In genomic region chr2:12956703-12957424, GRCm38 (mm10) we compare ENCODE assay signal across 22 mouse cellular contexts. TPM values are rescaled to one million over a fixed set of nuclear protein-coding genes. Genes with fewer than 3 reads are reported as not detected.
"Had no signal": no experiment of that assay in that cellular context is flagged by ENCODE, and none has a peak within 500 bp of the region (broad histone marks: within the 10 kb centered on the region; RNA-seq: fewer than 3 reads in every experiment).

No protein-coding gene starts in this region.

- H3K27me3 ChIP-seq: lung, embryonic 15.5 days; megakaryocyte, embryonic 14.5 days; midbrain, embryonic 12.5 days; neural tube, embryonic 13.5 days; neural tube, embryonic 15.5 days; stomach, embryonic 15.5 days had no signal

- H3K36me3 ChIP-seq: lung, embryonic 15.5 days; midbrain, embryonic 12.5 days; neural tube, embryonic 13.5 days; neural tube, embryonic 15.5 days; stomach, embryonic 15.5 days had no signal

- DNase-seq: lung, adult 18-20 months; lung, postnatal 14 days; lung, postnatal 36 days; midbrain, embryonic 14.5 days; retina, postnatal 1 day; right cerebral cortex, adult 18-20 months; right cerebral cortex, postnatal 25 days; right cerebral cortex, postnatal 4 days; thymus, adult 2 months; thymus, postnatal 25 days; thymus, postnatal 4 days had no signal

- H3K27ac ChIP-seq: liver, embryonic 14.5 days; lung, embryonic 15.5 days; macrophage; midbrain, embryonic 12.5 days; neural tube, embryonic 13.5 days; neural tube, embryonic 15.5 days; stomach, embryonic 15.5 days had no signal

- H3K9ac ChIP-seq: liver, embryonic 14.5 days; lung, embryonic 15.5 days; midbrain, embryonic 12.5 days; neural tube, embryonic 13.5 days; neural tube, embryonic 15.5 days; stomach, embryonic 15.5 days had no signal

- H3K4me1 ChIP-seq: lung, embryonic 15.5 days; megakaryocyte, embryonic 14.5 days; midbrain, embryonic 12.5 days; neural tube, embryonic 13.5 days; neural tube, embryonic 15.5 days; stomach, embryonic 15.5 days had no signal

- H3K4me2 ChIP-seq: lung, embryonic 15.5 days; midbrain, embryonic 12.5 days; neural tube, embryonic 13.5 days; neural tube, embryonic 15.5 days; stomach, embryonic 15.5 days had no signal

- H3K4me3 ChIP-seq: lung, embryonic 15.5 days; megakaryocyte, embryonic 14.5 days; midbrain, embryonic 12.5 days; myocyte; neural tube, embryonic 13.5 days; neural tube, embryonic 15.5 days; stomach, embryonic 15.5 days had no signal

- H3K9me3 ChIP-seq: lung, embryonic 15.5 days; midbrain, embryonic 12.5 days; neural tube, embryonic 15.5 days; stomach, embryonic 15.5 days had no signal

- ATAC-seq: lung, postnatal 0 days; midbrain, embryonic 16.5 days had no signal

RNA-seq across cellular contexts. Expression of gene C1ql3, which starts 54.7 kb away (rescaled TPM):
- polyA plus RNA-seq: macrophage had no signal
